Mouse (Mus musculus) c-Kit-negative CD71-positive TER-119-positive erythroid progenitor cells, embryonic 14.5 days (primary cell): ENCODE data around the gene Itpk1.

Source experiments
- DNase-seq: peaks from one replicate; pipeline ENCODE4 v3.0.0-alpha.2; 2013; ENCODE audit warnings: low read depth, low spot score

Itpk1 gene

GRCm38 (mm10) chr12:102691180-102691579 lies 13.6 kb downstream of the Itpk1 start:
- DNase-seq: no peak

GRCm38 (mm10) chr12:102689773-102690563 lies 14.8 kb downstream of the Itpk1 start:
- DNase-seq: no peak

DNA sequence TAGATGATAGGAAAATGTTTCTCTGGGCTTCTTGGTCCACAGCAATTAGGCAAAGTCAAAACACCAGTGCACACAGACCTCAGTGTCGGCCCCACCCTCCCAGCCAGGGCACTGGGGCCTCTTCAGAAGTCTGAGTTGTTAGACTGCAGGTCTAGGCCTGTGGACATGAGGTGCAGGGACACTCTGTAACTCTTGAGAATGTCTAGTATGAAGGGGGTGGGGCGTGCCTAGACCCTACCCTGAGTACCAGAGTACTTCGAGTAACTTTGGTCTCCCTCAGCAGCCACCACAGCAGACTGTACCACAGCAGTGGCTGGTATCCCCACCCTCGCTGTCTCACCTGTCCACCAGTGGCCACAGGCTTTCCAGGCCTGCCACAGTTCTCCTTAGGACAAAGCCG lies 18.4 kb downstream of the Itpk1 start:
- DNase-seq: no peak

DNA sequence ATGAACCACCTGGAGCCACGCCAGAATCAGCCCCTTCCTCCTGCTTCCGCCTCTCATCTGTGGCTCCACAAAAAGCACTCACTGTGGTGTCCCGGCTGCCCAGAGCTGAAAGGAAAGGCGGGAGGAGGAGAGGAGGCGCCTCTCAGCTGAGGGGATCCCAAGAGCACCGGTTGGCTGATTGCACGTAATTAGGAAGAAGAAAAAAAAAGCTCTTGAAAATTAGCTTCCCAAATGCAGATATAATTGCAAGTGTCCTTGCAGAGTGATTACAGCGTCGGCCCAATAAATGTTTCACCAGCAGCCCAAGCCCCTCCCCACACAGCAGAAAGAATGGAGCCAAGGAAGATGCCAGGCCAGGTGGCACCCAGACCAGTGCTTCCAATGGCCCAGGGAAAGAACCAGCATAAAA lies 19.2 kb downstream of the Itpk1 start:
- no peak for DNase-seq

DNA sequence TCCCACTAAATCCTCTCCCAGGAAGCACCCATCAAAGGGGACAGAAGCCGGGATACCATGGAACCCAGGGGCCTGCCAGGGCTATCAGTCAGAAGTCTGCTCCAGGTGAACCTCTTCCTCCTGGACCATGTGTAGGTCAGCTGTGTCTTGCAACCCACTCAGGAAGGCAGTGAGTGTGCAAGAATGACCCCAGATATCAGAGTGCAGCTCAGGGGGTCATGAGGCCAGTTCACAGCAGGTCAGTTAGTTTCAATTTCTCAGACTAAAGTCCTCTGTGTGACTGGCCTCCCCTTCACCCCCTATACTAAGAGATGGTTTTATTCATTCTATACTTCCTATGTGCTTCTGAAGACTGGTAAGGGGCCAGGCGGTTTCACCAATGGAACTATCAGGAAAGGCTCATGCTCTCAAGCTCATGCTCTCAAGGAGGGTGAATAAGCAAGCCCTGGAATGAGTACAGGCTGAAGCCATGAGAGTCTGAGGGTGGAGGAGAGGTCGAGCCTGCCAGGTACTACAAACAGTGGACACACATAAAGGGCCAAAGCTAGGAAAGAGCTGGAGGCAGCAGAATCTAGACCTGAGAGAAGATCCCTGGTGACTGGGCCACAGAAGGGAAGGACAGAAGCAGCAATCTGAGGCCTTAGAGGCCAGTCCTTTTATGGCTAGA lies 19.9 kb downstream of the Itpk1 start:
- no peak for DNase-seq

GRCm38 (mm10) chr12:102683979-102684378 lies 20.8 kb downstream of the Itpk1 start:
- no peak for DNase-seq

DNA sequence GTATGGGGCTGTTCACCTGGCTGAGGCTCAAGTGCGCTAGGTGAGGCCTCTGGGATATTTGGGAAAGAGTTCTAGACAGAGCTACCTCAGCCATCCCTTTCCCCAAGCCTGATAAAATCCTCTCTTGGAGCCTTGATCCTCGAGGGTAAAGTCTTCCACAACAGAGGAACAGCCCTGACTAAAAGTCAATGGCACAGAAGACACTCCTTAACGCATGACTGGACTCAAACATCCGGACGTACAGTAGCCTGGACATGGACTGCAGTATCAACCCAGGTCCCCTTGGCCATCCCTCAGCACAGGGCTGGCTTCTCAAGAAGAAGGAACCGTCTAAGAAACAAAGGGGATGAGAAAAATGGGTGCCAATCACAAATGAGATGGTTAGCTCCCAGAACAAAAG lies 21.3 kb downstream of the Itpk1 start:
- no peak for DNase-seq

DNA sequence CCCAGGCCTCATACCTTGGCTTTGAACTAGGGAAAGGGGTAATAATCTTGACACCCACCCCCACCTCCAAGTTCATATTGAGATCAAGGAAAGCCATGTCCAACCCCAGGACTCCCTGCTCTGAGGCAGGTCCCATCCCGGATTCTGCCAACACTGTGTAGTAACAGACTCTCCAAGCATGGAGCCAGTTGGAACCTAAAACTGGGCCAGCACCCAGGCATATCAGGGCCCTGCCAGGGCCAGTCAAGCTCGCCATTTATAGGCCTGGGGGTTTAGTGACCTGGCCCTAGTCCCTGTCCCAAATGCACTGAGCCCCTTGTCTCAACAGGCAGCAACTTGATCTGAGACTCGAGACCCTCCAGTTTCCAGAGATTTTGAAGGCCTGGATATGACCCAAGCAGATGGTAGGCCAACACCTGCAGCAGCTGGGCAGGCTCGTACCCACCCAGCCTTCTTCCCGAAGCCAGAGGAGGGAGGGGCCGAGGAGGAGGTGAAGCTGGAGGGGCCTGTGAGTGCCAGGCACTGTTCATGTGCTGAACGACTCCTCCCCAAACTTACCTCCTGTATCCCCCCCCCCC lies 21.9 kb downstream of the Itpk1 start:
- no peak for DNase-seq

DNA sequence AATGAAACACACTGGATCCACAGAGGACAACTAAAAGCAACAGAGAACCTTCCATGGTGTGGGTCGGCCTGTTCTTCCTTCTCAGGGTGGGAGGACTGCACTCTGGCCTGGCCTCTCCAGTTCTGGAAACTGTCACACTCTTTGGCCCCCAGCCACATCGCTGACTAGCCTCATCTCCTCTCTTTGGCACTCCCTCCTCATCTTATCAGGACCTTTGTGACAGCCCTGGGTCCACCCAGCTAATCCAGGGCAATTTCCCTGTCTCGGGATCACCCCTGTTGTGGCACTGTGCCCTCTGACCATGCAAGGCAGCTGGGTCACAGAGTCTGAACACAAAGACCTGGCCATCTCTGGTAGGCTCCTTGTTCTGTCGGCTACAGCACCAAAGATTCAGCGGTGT lies 22.6 kb downstream of the Itpk1 start:
- no peak for DNase-seq

DNA sequence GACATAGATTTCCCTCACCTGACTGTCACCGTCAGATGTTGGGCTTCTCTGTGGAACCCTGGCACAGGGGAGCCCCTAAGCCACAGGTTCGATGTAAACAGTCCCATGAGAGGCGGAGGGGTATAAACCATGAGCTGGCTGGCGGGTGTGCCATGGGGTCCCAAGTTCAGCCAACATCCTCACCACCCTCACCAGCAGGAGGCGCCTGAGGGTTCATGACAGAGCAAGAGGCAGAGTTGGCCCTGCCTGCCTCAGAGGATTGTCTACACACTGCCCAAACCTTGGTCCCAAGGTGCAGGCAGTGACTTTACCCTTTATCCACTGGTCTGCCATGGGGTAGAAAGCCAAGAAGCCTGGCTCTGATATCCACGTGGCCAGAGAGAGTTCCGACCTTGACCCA lies 23.1 kb downstream of the Itpk1 start:
- no peak for DNase-seq

GRCm38 (mm10) chr12:102678820-102679219 lies 25.9 kb downstream of the Itpk1 start:
- no peak for DNase-seq

GRCm38 (mm10) chr12:102677089-102677488 lies 27.6 kb downstream of the Itpk1 start:
- DNase-seq: no peak

GRCm38 (mm10) chr12:102674556-102674955 lies 30.2 kb downstream of the Itpk1 start:
- DNase-seq: no peak

- no peak for DNase-seq
Observed at GRCm38 (mm10) chr12:102674123-102674522, 30.6 kb downstream of the Itpk1 start.

DNA sequence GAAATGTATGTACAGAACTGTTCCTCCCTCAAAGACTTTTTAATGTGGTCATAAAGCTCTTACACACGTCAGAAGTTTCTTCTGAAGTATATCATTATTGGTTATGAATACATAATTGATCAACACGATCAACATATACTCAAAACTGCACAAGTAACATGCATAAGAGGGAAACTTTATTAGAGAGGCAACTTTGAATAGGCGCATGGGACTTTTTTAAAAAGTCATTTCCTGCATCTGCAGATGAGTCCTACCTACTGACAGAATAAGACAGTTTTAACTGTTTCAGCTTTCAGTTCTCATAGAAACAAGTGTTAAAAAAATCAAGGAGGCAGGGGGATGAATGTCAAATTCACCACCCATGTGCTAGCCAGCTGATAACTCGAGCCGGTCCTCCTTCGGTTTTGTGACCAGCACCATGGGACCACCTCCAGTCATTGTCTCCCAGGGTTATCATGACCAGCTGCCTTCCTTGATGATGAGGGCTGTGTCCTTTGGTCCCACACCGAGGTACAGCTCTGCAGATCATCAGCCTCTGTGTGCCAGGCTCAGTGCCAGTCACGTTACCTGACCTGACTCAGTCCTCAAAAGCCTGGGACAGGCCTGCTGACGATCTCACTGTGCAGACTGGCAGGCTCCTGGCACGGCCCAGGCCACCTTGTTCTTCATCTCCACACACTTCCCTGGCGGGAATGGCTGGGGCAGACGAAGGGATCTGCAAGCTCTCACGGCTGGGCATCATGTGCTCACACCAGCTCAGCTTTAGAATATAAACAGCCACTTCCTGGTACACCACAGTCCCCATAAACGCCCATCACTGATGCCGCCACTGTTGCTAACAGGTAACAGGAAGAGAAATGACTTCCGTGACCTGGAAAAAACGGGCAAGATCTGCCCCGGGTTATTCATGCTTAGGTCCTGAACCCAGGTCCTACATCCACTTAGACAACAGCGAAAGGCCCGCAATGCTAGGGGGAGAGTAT lies 31.6 kb downstream of the Itpk1 start:
- no peak for DNase-seq

DNA sequence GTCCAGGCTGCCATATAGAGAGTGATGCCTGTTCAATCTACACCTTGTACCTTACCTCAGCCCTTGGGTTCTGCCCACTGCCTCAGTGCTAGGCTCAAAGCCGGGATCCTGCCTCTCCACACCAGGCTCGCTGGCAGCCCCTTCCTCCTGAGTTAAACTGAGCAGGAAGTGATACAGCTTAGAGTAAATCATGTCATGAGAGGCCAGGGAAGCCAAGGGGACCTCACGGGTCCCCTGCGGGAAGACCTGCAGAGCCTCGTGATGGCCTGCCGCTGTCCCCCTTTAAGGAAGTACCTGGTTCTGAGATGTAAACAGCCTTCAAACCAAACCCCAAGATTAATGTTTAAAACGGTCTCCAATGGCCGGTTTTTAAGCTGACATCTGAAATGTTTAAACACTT lies 32.6 kb downstream of the Itpk1 start:
- no peak for DNase-seq

- DNase-seq: no peak
Observed at GRCm38 (mm10) chr12:102670848-102671247, 33.9 kb downstream of the Itpk1 start.

DNA sequence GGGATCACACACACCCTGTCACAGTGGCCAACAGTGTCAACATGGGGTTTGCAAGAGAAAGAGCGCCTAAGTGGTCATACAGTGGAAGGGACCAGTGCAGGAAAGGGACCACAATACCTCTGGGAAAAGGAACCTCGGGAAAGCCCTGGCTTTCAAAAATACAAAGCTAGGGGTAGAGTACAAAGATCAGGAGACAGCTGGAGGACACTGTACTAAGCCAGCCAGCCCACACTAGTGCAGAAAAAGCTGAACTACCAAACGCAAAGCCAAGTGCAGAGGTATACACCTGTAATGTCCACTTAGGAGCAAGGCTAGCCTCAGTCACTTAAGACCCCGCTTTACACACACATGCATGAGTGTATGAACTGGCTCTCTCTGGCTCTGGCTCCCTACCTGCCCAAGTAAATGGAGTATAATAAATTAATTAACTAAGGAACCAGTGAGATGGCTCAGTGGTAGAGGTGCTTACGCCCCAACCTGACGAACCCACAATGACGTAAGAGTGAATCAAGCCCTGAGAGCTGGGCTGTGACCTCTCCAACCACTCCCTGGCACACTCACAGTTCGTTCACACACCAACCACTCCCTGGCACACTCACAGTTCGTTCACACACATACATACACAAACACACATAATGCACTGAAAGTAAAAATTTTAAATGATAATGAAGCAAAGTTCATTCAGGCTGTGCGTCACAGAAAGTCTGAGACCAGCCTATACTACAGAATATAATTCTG lies 39.1 kb downstream of the Itpk1 start:
- DNase-seq: no peak

DNA sequence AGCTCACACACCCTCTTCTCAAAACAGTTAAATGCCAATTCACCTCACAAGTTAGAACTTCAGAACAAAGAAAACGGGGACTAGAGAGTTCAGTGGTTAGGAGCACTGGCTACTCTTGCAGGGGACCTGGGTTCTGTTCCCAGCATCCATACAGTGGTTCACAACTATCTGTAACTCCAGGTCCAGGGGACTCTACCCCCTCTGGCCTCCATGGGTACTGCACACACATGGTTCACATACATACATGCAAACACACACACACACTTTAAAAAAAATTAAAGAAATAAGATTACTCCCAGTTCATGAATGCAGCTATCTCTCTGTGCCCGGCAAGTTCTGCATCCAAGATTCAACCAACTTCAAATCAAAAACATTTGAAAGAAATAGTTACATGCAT lies 40.7 kb downstream of the Itpk1 start:
- DNase-seq: no peak

DNA sequence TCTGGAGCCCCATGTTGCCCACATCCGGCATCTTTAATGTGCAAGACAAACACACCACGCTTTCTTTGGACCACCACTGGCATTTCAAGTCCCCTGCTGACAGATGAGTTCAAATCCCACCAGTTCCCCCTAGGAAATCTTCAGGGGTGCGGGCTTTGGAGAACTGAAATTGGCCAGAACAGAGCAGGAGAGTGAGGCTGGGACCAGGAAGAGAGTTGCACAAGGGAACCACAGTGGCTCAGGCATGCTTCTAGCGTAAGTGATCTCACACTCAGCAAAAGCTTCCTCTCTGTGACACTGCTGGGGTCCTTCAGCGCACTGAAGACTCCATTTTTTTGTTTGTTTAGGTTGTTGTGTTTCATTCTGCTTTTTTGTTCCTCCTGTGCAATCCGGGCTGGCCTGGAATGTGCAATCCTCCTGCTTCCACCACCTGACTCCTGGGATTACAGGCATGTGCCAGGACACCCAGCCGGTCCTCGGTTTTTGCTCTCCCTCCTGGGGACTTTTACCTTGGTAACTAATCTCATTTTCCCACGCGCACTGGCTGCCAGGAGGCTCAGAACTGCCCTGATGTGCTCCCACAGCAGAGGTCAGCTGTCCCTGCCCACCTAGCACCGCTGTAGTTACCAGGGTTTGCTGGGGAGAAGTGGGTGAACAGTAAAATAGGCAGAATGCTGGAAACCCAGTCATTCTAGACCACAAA lies 41.2 kb downstream of the Itpk1 start:
- no peak for DNase-seq
